Mouse (Mus musculus) MEL (cell line): Measurements from ENCODE around the gene Cdh5. TPM values are rescaled to one million over a fixed set of nuclear protein-coding genes. Genes with fewer than 3 reads are reported as not detected.

ENCODE experiments used
- DNase-seq: peaks from one replicate; pipeline ENCODE4 v3.0.0; 2011; ENCODE audit warnings: low read depth, low spot score
- H3K27ac ChIP-seq: 2 replicates; pipeline ENCODE4 v1.5.1; 2012; ENCODE audit warnings: low read depth, mild to moderate bottlenecking, control low read depth, low read length, moderate library complexity; ENCODE audit not compliant: control insufficient read depth
- H3K27me3 ChIP-seq, 2 experiments: fragments of 150-350 bp in 1 of 2; sonication (generic) in 1 of 2; 2 replicates each; pipeline ENCODE4 v1.6.1; 2012; ENCODE audit warnings: low read length in 2 of 2, mild to moderate bottlenecking in 2 of 2, improper control_type of control experiment in 1 of 2, moderate library complexity in 1 of 2; ENCODE audit not compliant: insufficient read depth in 2 of 2, control insufficient read depth in 1 of 2
- H3K36me3 ChIP-seq, 2 experiments: 2 replicates each; pipeline ENCODE4 v1.6.1; 2012 to 2014; ENCODE audit warnings: low read length in 2 of 2, improper control_type of control experiment in 1 of 2, inconsistent platforms in 1 of 2, mild to moderate bottlenecking in 1 of 2; ENCODE audit not compliant: insufficient read depth in 2 of 2, control insufficient read depth in 1 of 2
- H3K4me1 ChIP-seq, 2 experiments: fragments of 150-350 bp in 1 of 2; sonication (generic) in 1 of 2; 2 replicates each; pipeline ENCODE4 v1.6.1; 2012; ENCODE audit warnings: low read length in 2 of 2, improper control_type of control experiment in 1 of 2, mild to moderate bottlenecking in 1 of 2; ENCODE audit not compliant: insufficient read depth in 2 of 2, control insufficient read depth in 1 of 2
- H3K4me3 ChIP-seq, 2 experiments: fragments of 150-350 bp in 1 of 2; sonication (generic) in 1 of 2; 2 replicates each; pipeline ENCODE4 v1.5.1; 2012; ENCODE audit warnings: low read depth in 2 of 2, low read length in 2 of 2, mild to moderate bottlenecking in 2 of 2, moderate library complexity in 2 of 2, control low read depth in 1 of 2, improper control_type of control experiment in 1 of 2; ENCODE audit not compliant: control insufficient read depth in 1 of 2, insufficient read depth in 1 of 2
- H3K79me2 ChIP-seq: 2 replicates; pipeline ENCODE4 v1.6.1; 2012; ENCODE audit warnings: mild to moderate bottlenecking, low read length, moderate library complexity; ENCODE audit not compliant: control insufficient read depth, poor library complexity, insufficient read depth
- H3K9ac ChIP-seq: 2 replicates; pipeline ENCODE4 v1.6.1; 2012; ENCODE audit warnings: low read depth, mild to moderate bottlenecking, control low read depth, low read length, moderate library complexity; ENCODE audit not compliant: control insufficient read depth, poor library complexity, severe bottlenecking
- H3K9me3 ChIP-seq: fragments of 150-350 bp; sonication (generic); replicated peaks from 2 replicates; pipeline ENCODE4 v1.6.1; 2012; ENCODE audit warnings: mild to moderate bottlenecking, low read length, improper control_type of control experiment, moderate library complexity; ENCODE audit not compliant: insufficient read depth
- CHD2 ChIP-seq: IDR thresholded peaks from 2 replicates; pipeline ENCODE4 v1.6.1; 2011; ENCODE audit warnings: low read length, improper control_type of control experiment
- CTCF ChIP-seq, 3 experiments: IDR thresholded peaks in 2 of 3; conservative IDR thresholded peaks in 1 of 3; 2 replicates each; pipeline ENCODE4 v1.5.1; 2011 to 2012; ENCODE audit warnings: low read length in 3 of 3, low read depth in 2 of 3, mild to moderate bottlenecking in 2 of 3, improper control_type of control experiment in 1 of 3, inconsistent platforms in 1 of 3, mixed read lengths in 1 of 3, moderate library complexity in 1 of 3; ENCODE audit not compliant: control insufficient read depth in 1 of 3, insufficient read depth in 1 of 3, poor library complexity in 1 of 3, severe bottlenecking in 1 of 3
- ELF1 ChIP-seq: IDR thresholded peaks from 2 replicates; pipeline ENCODE4 v1.6.1; 2014; ENCODE audit warnings: low read depth, mild to moderate bottlenecking, inconsistent platforms, low read length, improper control_type of control experiment, moderate library complexity
- EP300 ChIP-seq, 2 experiments: IDR thresholded peaks; 2 replicates each; pipeline ENCODE4 v1.6.1; 2011; ENCODE audit warnings: improper control_type of control experiment in 2 of 2, low read length in 2 of 2, low read depth in 1 of 2, mild to moderate bottlenecking in 1 of 2
- ETS1 ChIP-seq: IDR thresholded peaks from 2 replicates; pipeline ENCODE4 v1.6.1; 2012; ENCODE audit warnings: low read depth, mild to moderate bottlenecking, inconsistent platforms, low read length, improper control_type of control experiment, moderate library complexity
- GABPA ChIP-seq: IDR thresholded peaks from 2 replicates; pipeline ENCODE4 v1.6.1; 2012; ENCODE audit warnings: low read depth, mild to moderate bottlenecking, inconsistent platforms, low read length, improper control_type of control experiment, moderate library complexity
- HCFC1 ChIP-seq: IDR thresholded peaks from 2 replicates; pipeline ENCODE4 v1.6.1; 2012; ENCODE audit warnings: low read depth, mild to moderate bottlenecking, inconsistent platforms, low read length, improper control_type of control experiment, moderate library complexity
- MEF2A ChIP-seq: IDR thresholded peaks from 2 replicates; pipeline ENCODE4 v1.6.1; 2014; ENCODE audit warnings: low read depth, mild to moderate bottlenecking, inconsistent platforms, low read length, improper control_type of control experiment; ENCODE audit not compliant: poor library complexity, insufficient replicate concordance, severe bottlenecking; ENCODE audit errors: extremely low read depth
- MXI1 ChIP-seq: IDR thresholded peaks from 2 replicates; pipeline ENCODE4 v1.6.1; 2011; ENCODE audit warnings: mild to moderate bottlenecking, low read depth, low read length, improper control_type of control experiment
- MYB ChIP-seq: IDR thresholded peaks from 2 replicates; pipeline ENCODE4 v1.6.1; 2011; ENCODE audit warnings: mild to moderate bottlenecking, low read depth, low read length, improper control_type of control experiment
- NELFE ChIP-seq: IDR thresholded peaks from 2 replicates; pipeline ENCODE4 v1.6.1; 2011; ENCODE audit warnings: low read depth, low read length, improper control_type of control experiment
- NRF1 ChIP-seq: IDR thresholded peaks from 2 replicates; pipeline ENCODE4 v1.6.1; 2014; ENCODE audit warnings: low read depth, mild to moderate bottlenecking, inconsistent platforms, low read length, improper control_type of control experiment, moderate library complexity; ENCODE audit not compliant: poor library complexity, insufficient read depth, severe bottlenecking
- POLR2A ChIP-seq, 2 experiments: IDR thresholded peaks; 2 replicates each; pipeline ENCODE4 v1.6.1; 2011 to 2012; ENCODE audit warnings: low read length in 2 of 2, mild to moderate bottlenecking in 2 of 2, control low read depth in 1 of 2, improper control_type of control experiment in 1 of 2, low read depth in 1 of 2, moderate library complexity in 1 of 2; ENCODE audit not compliant: control insufficient read depth in 1 of 2, insufficient read depth in 1 of 2, poor library complexity in 1 of 2
- POLR2AphosphoS2 ChIP-seq: IDR thresholded peaks from 2 replicates; pipeline ENCODE4 v1.6.1; 2011; ENCODE audit warnings: low read length, improper control_type of control experiment
- RCOR1 ChIP-seq: IDR thresholded peaks from 2 replicates; pipeline ENCODE4 v1.6.1; 2012; ENCODE audit warnings: low read depth, mild to moderate bottlenecking, inconsistent platforms, low read length, improper control_type of control experiment
- SMC3 ChIP-seq: IDR thresholded peaks from 2 replicates; pipeline ENCODE4 v1.6.1; 2011; ENCODE audit warnings: low read depth, low read length, improper control_type of control experiment
- TBP ChIP-seq: IDR thresholded peaks from 2 replicates; pipeline ENCODE4 v1.8.0; 2011; ENCODE audit warnings: low read depth, low read length, improper control_type of control experiment
- TCF12 ChIP-seq: IDR thresholded peaks from 2 replicates; pipeline ENCODE4 v1.6.1; 2014; ENCODE audit warnings: low read depth, mild to moderate bottlenecking, inconsistent platforms, low read length, improper control_type of control experiment, moderate library complexity
- UBTF ChIP-seq: IDR thresholded peaks from 2 replicates; pipeline ENCODE4 v1.6.1; 2012; ENCODE audit warnings: low read depth, mild to moderate bottlenecking, inconsistent platforms, low read length, improper control_type of control experiment, moderate library complexity, borderline replicate concordance; ENCODE audit not compliant: insufficient read depth
- ZMIZ1 ChIP-seq: IDR thresholded peaks from 2 replicates; pipeline ENCODE4 v1.6.1; 2012; ENCODE audit warnings: low read depth, mild to moderate bottlenecking, inconsistent platforms, low read length, improper control_type of control experiment, moderate library complexity
- polyA plus RNA-seq, 2 experiments: library from polyadenylated mRNA; stranded (reverse) in 1 of 2; unstranded in 1 of 2; fragments of >175 nt in 1 of 2; fragments of >200 nt in 1 of 2; gene quantifications; 2 replicates each; pipeline versions ENCODE4 v1.2.1 to v1.2.4; 2012; ENCODE audit warnings: low replicate concordance in 2 of 2, low read depth in 1 of 2; ENCODE audit not compliant: insufficient read length in 2 of 2, insufficient read depth in 1 of 2, missing spikeins in 1 of 2
- total RNA-seq: library from RNA; depleted of rRNA; stranded (reverse); fragments of 300-350 nt; gene quantifications from 2 replicates; pipeline ENCODE4 v1.2.3, GENCODE M21; 2012

Gene Cdh5
- total and polyA plus RNA-seq, 3 experiments: not detected

- H3K4me3 ChIP-seq: no peak overlapping the region
- H3K27ac ChIP-seq: no peak overlapping the region
- H3K27me3 ChIP-seq: no peaks in the 10 kb centered on the region
- DNase-seq: no peak
- H3K9me3 ChIP-seq: no peaks in the 10 kb centered on the region
- no peak overlapping the region for H3K9ac ChIP-seq
- TF ChIP-seq EP300 (IDR thresholded peaks at IDR 0.05; ENCODE audit: low read depth in 1 of 2, low read length in 2 of 2) (no peak), TCF12 (no peak), CHD2 (no peak), MXI1 (no peak), SMC3 (no peak), ETS1 (no peak), ZMIZ1 (no peak)
- no peaks in the 10 kb centered on the region for H3K79me2 ChIP-seq
- H3K36me3 ChIP-seq: no peaks in the 10 kb centered on the region
- H3K4me1 ChIP-seq: no peaks in the 10 kb centered on the region
These were observed 40.1 kb upstream of the Cdh5 start for GRCm38 (mm10) chr8:104061048-104061988.

GRCm38 (mm10) chr8:104061989-104062820 lies 39.2 kb upstream of the Cdh5 start:
- H3K36me3 ChIP-seq: no peaks in the 10 kb centered on the region
- TF ChIP-seq HCFC1: no peak
- TF ChIP-seq MXI1: no peak
- TF ChIP-seq POLR2AphosphoS2: no peak
- TF ChIP-seq ELF1: no peak
- no peak for TF ChIP-seq NELFE
- TF ChIP-seq TBP: no peak
- no peak for TF ChIP-seq GABPA
- no peak for TF ChIP-seq POLR2A (IDR thresholded peaks at IDR 0.05; ENCODE audit: control insufficient read depth in 1 of 2, insufficient read depth in 1 of 2, low read depth in 1 of 2, low read length in 2 of 2, poor library complexity in 1 of 2)
- no peak for TF ChIP-seq MEF2A
- TF ChIP-seq ZMIZ1: no peak
- no peak for TF ChIP-seq UBTF
- no peak for TF ChIP-seq MYB
- TF ChIP-seq CTCF (IDR thresholded peaks at IDR 0.05 in 2 of 3, conservative IDR thresholded peaks at IDR 0.05 in 1 of 3; ENCODE audit: control insufficient read depth in 1 of 3, insufficient read depth in 1 of 3, low read depth in 2 of 3, low read length in 3 of 3, poor library complexity in 1 of 3, severe bottlenecking in 1 of 3): no peak
- TF ChIP-seq ETS1: no peak
- no peak for TF ChIP-seq NRF1
- TF ChIP-seq RCOR1: no peak
- TF ChIP-seq, all 39 proteins: peak for 0
- no peaks in the 10 kb centered on the region for H3K27me3 ChIP-seq
- H3K4me1 ChIP-seq: no peaks in the 10 kb centered on the region
- H3K79me2 ChIP-seq: no peaks in the 10 kb centered on the region
- H3K4me3 ChIP-seq: no peak overlapping the region
- H3K9me3 ChIP-seq: no peaks in the 10 kb centered on the region
- DNase-seq: no peak
- H3K27ac ChIP-seq: no peak overlapping the region
- H3K9ac ChIP-seq: no peak overlapping the region
